Mouse (Mus musculus): ENCODE measurements around the gene Tecpr2. TPM values are rescaled to one million over a fixed set of nuclear protein-coding genes. Genes with fewer than 3 reads are reported as not detected.

The Tecpr2 gene
- total RNA-seq, 1 experiment = 11.2 TPM

DNA sequence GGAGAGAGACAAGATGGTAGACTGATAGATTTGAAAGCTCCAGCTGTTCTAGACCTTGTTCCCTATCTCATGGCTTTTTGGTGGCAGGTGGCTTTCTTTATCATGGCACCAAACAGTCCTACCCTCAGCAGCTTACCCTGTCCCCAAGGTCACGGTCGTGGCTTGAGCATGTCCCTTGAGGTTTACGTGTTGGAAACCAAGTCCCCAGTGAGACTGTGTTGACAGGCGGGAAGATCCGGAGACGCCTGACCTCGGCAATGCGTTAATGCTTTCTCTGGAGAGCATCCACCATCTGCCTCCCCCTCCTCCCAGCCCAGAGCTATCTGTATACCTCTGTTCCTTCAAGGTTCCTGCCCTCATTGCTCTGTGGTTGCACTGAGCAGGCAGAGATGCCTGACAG is 94.7 kb downstream of the Tecpr2 start:
- H3K9me3 ChIP-seq (ENCODE audit: control insufficient read depth, insufficient read depth, low read depth, low read length) = no peaks in the 10 kb centered on the region
- H3K4me1 ChIP-seq (ENCODE audit: control insufficient read depth in 2 of 2, insufficient read depth in 2 of 2, low read length in 2 of 2, poor library complexity in 1 of 2) = peaks cover 3 to 8% of the 10 kb centered on the region in 2 experiments; a peak in 1 of 4 replicates
- no peak overlapping the region for H3K4me3 ChIP-seq (ENCODE audit: insufficient read depth in 1 of 2, low read depth in 1 of 2, low read length in 2 of 2, poor library complexity in 1 of 2, severe bottlenecking in 1 of 2)
- H3K9ac ChIP-seq (ENCODE audit: insufficient read depth, low read depth, low read length, poor library complexity, severe bottlenecking) = no peak overlapping the region
- in situ Hi-C loops (cut with MboI; ENCODE audit: low sequenced_read_pairs in 2 of 2, unreplicated experiment in 2 of 2) = no loop called here
- no peak for TF ChIP-seq ZC3H11A (IDR thresholded peaks at IDR 0.05; ENCODE audit: borderline replicate concordance, low read depth, low read length)
- no peak for TF ChIP-seq ZNF384 (IDR thresholded peaks at IDR 0.05; ENCODE audit: low read depth, low read length)
- no peak for TF ChIP-seq MAFK (IDR thresholded peaks at IDR 0.05; ENCODE audit: insufficient read depth, low read depth, low read length)
- TF ChIP-seq CHD2 (IDR thresholded peaks at IDR 0.05; ENCODE audit: low read depth, low read length) = no peak
- no peak for TF ChIP-seq HCFC1 (IDR thresholded peaks at IDR 0.05; ENCODE audit: borderline replicate concordance, insufficient read depth, low read length)
- no peak overlapping the region for H3K27ac ChIP-seq (ENCODE audit: insufficient read depth, low read depth, low read length, poor library complexity, severe bottlenecking)
- DNase-seq (ENCODE audit: low read depth, low spot score) = no peak
- no peaks in the 10 kb centered on the region for H3K36me3 ChIP-seq (ENCODE audit: control insufficient read depth, insufficient read depth, low read length, poor library complexity, severe bottlenecking)

DNA sequence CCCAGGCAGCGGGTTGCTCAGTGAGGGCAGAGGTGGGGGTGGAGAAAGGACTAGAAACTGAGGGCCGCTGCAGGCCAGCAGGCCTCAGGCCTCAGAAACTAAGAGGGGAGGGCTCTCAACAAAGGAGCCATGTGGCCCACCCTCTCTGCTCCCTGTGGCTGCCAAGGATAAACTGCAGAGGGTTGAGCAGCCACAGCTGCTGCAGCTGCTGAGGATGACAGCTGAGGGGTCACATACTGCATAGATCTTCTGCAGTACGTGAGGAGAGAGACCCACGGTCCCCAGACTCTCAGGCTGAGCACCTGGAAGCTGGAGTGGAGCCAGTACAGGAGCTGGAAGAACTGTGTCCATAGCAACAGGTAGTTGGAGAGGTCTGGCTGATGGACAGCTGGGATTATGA is 95.5 kb downstream of the Tecpr2 start:
- in situ Hi-C loops (cut with MboI; ENCODE audit: low sequenced_read_pairs in 2 of 2, unreplicated experiment in 2 of 2) = no loop called here
- TF ChIP-seq MAFK (IDR thresholded peaks at IDR 0.05; ENCODE audit: insufficient read depth, low read depth, low read length) (no peak), ZNF384 (IDR thresholded peaks at IDR 0.05; ENCODE audit: low read depth, low read length) (no peak), ZC3H11A (IDR thresholded peaks at IDR 0.05; ENCODE audit: borderline replicate concordance, low read depth, low read length) (no peak), HCFC1 (IDR thresholded peaks at IDR 0.05; ENCODE audit: borderline replicate concordance, insufficient read depth, low read length) (no peak), CHD2 (IDR thresholded peaks at IDR 0.05; ENCODE audit: low read depth, low read length) (no peak)
- DNase-seq (ENCODE audit: low read depth, low spot score) = no peak

DNA sequence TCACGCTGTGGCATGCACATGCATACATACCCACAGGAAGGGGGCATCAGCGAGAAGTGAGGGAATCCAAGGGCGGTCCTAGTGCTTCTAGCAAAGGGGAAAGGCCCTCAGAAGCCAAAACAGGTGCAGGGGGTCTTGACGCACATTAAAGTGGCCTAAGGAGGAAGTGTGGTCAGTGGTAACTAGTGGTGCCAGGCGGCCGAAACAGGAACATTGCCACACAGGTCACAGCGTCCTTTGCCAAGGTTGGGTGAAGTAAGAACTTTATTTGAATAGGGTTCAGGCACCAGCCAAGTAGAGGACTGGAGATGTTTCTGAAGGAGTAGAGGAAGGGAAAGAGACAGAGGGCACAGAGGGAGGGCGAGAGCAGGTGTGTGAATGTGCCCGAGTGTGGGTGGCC is 96.1 kb downstream of the Tecpr2 start:
- H3K4me1 ChIP-seq (ENCODE audit: control insufficient read depth in 2 of 2, insufficient read depth in 2 of 2, low read length in 2 of 2, poor library complexity in 1 of 2) = peaks cover 0 to 7% of the 10 kb centered on the region in 2 experiments; a peak in 1 of 4 replicates
- no peak overlapping the region for H3K4me3 ChIP-seq (ENCODE audit: insufficient read depth in 1 of 2, low read depth in 1 of 2, low read length in 2 of 2, poor library complexity in 1 of 2, severe bottlenecking in 1 of 2)
- no peak overlapping the region for H3K27ac ChIP-seq (ENCODE audit: insufficient read depth, low read depth, low read length, poor library complexity, severe bottlenecking)
- no peaks in the 10 kb centered on the region for H3K36me3 ChIP-seq (ENCODE audit: control insufficient read depth, insufficient read depth, low read length, poor library complexity, severe bottlenecking)
- TF ChIP-seq MAFK (IDR thresholded peaks at IDR 0.05; ENCODE audit: insufficient read depth, low read depth, low read length) = no peak
- TF ChIP-seq ZNF384 (IDR thresholded peaks at IDR 0.05; ENCODE audit: low read depth, low read length) = no peak
- no peak for TF ChIP-seq CHD2 (IDR thresholded peaks at IDR 0.05; ENCODE audit: low read depth, low read length)
- TF ChIP-seq ZC3H11A (IDR thresholded peaks at IDR 0.05; ENCODE audit: borderline replicate concordance, low read depth, low read length) = no peak
- no peak for TF ChIP-seq HCFC1 (IDR thresholded peaks at IDR 0.05; ENCODE audit: borderline replicate concordance, insufficient read depth, low read length)
- no peak for DNase-seq (ENCODE audit: low read depth, low spot score)
- H3K9me3 ChIP-seq (ENCODE audit: control insufficient read depth, insufficient read depth, low read depth, low read length) = no peaks in the 10 kb centered on the region
- in situ Hi-C loops (cut with MboI; ENCODE audit: low sequenced_read_pairs in 2 of 2, unreplicated experiment in 2 of 2) = no loop called here
- H3K9ac ChIP-seq (ENCODE audit: insufficient read depth, low read depth, low read length, poor library complexity, severe bottlenecking) = no peak overlapping the region

More for the DNA sequence above, 95.5 kb downstream of the Tecpr2 start:
- no peaks in the 10 kb centered on the region for H3K36me3 ChIP-seq (ENCODE audit: control insufficient read depth, insufficient read depth, low read length, poor library complexity, severe bottlenecking)
- peaks cover under 1 to 7% of the 10 kb centered on the region in 2 experiments; a peak in 1 of 4 replicates for H3K4me1 ChIP-seq (ENCODE audit: control insufficient read depth in 2 of 2, insufficient read depth in 2 of 2, low read length in 2 of 2, poor library complexity in 1 of 2)
- no peak overlapping the region for H3K4me3 ChIP-seq (ENCODE audit: insufficient read depth in 1 of 2, low read depth in 1 of 2, low read length in 2 of 2, poor library complexity in 1 of 2, severe bottlenecking in 1 of 2)
- H3K27ac ChIP-seq (ENCODE audit: insufficient read depth, low read depth, low read length, poor library complexity, severe bottlenecking) = no peak overlapping the region
- no peak overlapping the region for H3K9ac ChIP-seq (ENCODE audit: insufficient read depth, low read depth, low read length, poor library complexity, severe bottlenecking)
- no peaks in the 10 kb centered on the region for H3K9me3 ChIP-seq (ENCODE audit: control insufficient read depth, insufficient read depth, low read depth, low read length)

DNA sequence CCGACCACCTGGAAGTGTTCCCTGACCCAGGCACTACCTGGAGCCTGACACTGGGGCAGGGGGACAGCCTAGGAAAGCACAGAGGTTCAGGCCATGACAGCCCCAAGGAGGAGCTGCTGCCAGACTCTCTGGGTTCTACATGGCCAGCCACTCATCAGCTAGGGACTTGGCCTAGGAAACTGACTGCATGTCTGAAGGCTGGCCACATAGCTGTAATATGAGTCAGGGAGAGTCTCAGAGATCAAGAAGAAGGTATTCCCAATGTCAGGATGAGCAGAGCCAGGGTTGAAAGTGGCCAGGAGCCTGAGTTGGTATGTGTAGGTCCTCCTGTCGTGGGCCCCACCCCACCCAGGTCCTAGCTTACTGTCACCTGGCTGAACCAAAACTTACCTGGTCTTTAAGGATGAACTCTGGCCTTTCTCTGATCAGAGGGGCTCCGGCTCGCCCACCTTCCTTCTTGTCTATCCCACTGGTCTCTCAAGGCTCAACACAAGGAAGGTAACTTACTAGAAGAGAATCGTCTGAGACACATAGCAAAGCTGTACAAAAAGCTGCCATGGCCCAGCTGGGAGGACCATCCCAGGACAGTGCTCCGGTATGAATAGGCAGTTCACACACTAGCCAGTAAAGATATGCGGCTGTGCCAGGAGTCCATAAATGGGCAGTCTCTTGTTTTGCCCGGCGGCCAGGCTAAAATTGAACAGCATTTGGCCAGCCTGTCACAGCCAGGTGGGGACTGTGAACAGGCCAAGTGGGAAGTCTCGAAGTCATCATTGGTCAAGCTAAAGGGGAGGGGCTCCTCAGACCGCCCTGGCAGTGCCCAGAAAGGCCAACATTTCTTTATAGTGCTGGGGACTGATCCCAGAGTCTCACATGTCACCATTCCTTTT is 97.7 kb downstream of the Tecpr2 start:
- Histone ChIP-seq H3K9me3 (ENCODE audit: control insufficient read depth, insufficient read depth, low read depth, low read length) (no peaks in the 10 kb centered on the region), H3K36me3 (ENCODE audit: control insufficient read depth, insufficient read depth, low read length, poor library complexity, severe bottlenecking) (no peaks in the 10 kb centered on the region), H3K9ac (ENCODE audit: insufficient read depth, low read depth, low read length, poor library complexity, severe bottlenecking) (no peak overlapping the region), H3K4me3 (ENCODE audit: insufficient read depth in 1 of 2, low read depth in 1 of 2, low read length in 2 of 2, poor library complexity in 1 of 2, severe bottlenecking in 1 of 2) (no peak overlapping the region), H3K4me1 (ENCODE audit: control insufficient read depth in 2 of 2, insufficient read depth in 2 of 2, low read length in 2 of 2, poor library complexity in 1 of 2) (peaks cover 0 to 9% of the 10 kb centered on the region in 2 experiments; a peak in 1 of 4 replicates), H3K27ac (ENCODE audit: insufficient read depth, low read depth, low read length, poor library complexity, severe bottlenecking) (no peak overlapping the region)
- no peak for DNase-seq (ENCODE audit: low read depth, low spot score)
- in situ Hi-C loops (cut with MboI; ENCODE audit: low sequenced_read_pairs in 2 of 2, unreplicated experiment in 2 of 2) = no loop called here
- TF ChIP-seq ZNF384 (IDR thresholded peaks at IDR 0.05; ENCODE audit: low read depth, low read length) (no peak), CHD2 (IDR thresholded peaks at IDR 0.05; ENCODE audit: low read depth, low read length) (no peak), ZC3H11A (IDR thresholded peaks at IDR 0.05; ENCODE audit: borderline replicate concordance, low read depth, low read length) (no peak), MAFK (IDR thresholded peaks at IDR 0.05; ENCODE audit: insufficient read depth, low read depth, low read length) (no peak), HCFC1 (IDR thresholded peaks at IDR 0.05; ENCODE audit: borderline replicate concordance, insufficient read depth, low read length) (no peak)

Measured in ES-E14 (cell line).